Mouse (Mus musculus): ENCODE data around the gene Haus7. TPM values are rescaled to one million over a fixed set of nuclear protein-coding genes. Genes with fewer than 3 reads are reported as not detected.

Haus7 gene
- polyA plus RNA-seq, 1 experiment from 2014 or later: 50.6 TPM

GRCm38 (mm10) chrX:73467446-73468241, 8.8 kb upstream of the Haus7 start:
- WGBS (ENCODE audit: insufficient replicate concordance): 49% methylated on average over 5 of the region's 5 CpGs
- Histone ChIP-seq H3K9ac (no peak overlapping the region), H3K36me3 (no peaks in the 10 kb centered on the region), H3K9me3 (replicated peaks) (no peaks in the 10 kb centered on the region), H3K4me1 (replicated peaks) (no peaks in the 10 kb centered on the region; the same call in 1 of the 2 replicates), H3K27me3 (peaks cover 3% of the 10 kb centered on the region; the same call in 1 of the 2 replicates), H3K4me3 (replicated peaks) (no peak overlapping the region), H3K4me2 (no peak overlapping the region), H3K27ac (no peak overlapping the region)
- DNase-seq (no peak), ATAC-seq (ENCODE audit: low read depth) (no peak)

DNA sequence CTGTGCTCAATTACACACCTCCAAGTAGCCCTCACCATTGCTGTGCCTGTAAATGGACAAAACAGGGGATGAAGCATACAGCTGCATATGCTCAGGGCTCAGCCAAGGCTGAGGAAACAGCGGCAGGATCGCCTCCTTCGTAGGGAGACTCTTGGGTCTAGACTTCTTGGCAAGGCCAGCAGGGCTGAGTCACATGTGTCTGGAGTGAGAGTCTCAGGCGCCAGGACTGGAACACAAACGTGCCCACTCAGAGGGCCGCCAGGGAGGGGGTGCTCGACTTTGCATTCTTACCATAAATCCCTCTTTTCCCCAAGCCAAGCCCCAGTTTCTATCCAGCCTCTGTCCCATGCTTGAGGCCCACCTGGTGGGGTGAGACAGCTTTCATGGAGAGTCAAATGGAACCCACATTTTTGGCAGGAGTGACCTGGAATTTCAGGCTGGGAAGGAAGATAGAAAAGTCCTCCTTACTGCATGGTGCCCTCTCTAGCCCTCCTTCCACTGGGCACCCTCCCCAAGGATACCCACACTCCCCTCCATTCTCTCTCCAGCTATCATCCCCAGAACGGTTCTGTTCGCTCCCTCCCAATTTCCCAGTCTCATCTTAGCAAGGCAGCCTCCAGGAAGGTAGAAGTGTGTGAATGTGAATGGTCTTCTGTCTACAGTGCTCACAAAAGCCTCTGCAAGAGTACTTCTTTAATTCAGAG, 6.8 kb upstream of the Haus7 start:
- no peak overlapping the region for H3K9ac ChIP-seq
- H3K4me3 ChIP-seq (replicated peaks): no peak overlapping the region
- ATAC-seq (ENCODE audit: low read depth) (no peak), DNase-seq (no peak)
- no peaks in the 10 kb centered on the region for H3K9me3 ChIP-seq (replicated peaks)
- H3K27ac ChIP-seq: no peak overlapping the region
- peaks cover 3% of the 10 kb centered on the region; the same call in 1 of the 2 replicates for H3K27me3 ChIP-seq
- no peak overlapping the region for H3K4me2 ChIP-seq
- WGBS (ENCODE audit: insufficient replicate concordance): 69% methylated on average over 9 of the region's 9 CpGs
- no peaks in the 10 kb centered on the region for H3K36me3 ChIP-seq
- no peaks in the 10 kb centered on the region for H3K4me1 ChIP-seq (replicated peaks)

GRCm38 (mm10) chrX:73460792-73461191, 1.9 kb upstream of the Haus7 start:
- no peak for ATAC-seq (ENCODE audit: low read depth)
- WGBS (ENCODE audit: insufficient replicate concordance): 71% methylated on average over 4 of the region's 4 CpGs

GRCm38 (mm10) chrX:73451949-73452348, 6.9 kb downstream of the Haus7 start:
- DNase-seq: peak; percentile 15
- H3K9ac ChIP-seq: no peak overlapping the region
- peaks cover 10% of the 10 kb centered on the region for H3K36me3 ChIP-seq
- H3K4me2 ChIP-seq: no peak overlapping the region
- no peak for ATAC-seq (ENCODE audit: low read depth)
- no peaks in the 10 kb centered on the region for H3K9me3 ChIP-seq (replicated peaks)
- H3K27me3 ChIP-seq: no peaks in the 10 kb centered on the region
- H3K4me3 ChIP-seq (replicated peaks): no peak overlapping the region
- no peak overlapping the region for H3K27ac ChIP-seq
- H3K4me1 ChIP-seq (replicated peaks): no peaks in the 10 kb centered on the region
- WGBS (ENCODE audit: insufficient replicate concordance): 26% methylated on average over 2 of the region's 2 CpGs

More at GRCm38 (mm10) chrX:73460792-73461191, 1.9 kb upstream of the Haus7 start:
- Histone ChIP-seq H3K4me3 (replicated peaks) (no peak overlapping the region), H3K27ac (no peak overlapping the region), H3K4me1 (replicated peaks) (peaks cover 8% of the 10 kb centered on the region), H3K27me3 (no peaks in the 10 kb centered on the region), H3K36me3 (no peaks in the 10 kb centered on the region), H3K9ac (no peak overlapping the region), H3K4me2 (no peak overlapping the region), H3K9me3 (replicated peaks) (no peaks in the 10 kb centered on the region)
- DNase-seq: no peak

- H3K4me1 ChIP-seq (replicated peaks): no peaks in the 10 kb centered on the region
- no peak overlapping the region for H3K4me3 ChIP-seq (replicated peaks)
- H3K4me2 ChIP-seq: no peak overlapping the region
- no peaks in the 10 kb centered on the region for H3K27me3 ChIP-seq
- DNase-seq: no peak
- WGBS (ENCODE audit: insufficient replicate concordance): 57% methylated on average over 2 of the region's 2 CpGs
- no peak for ATAC-seq (ENCODE audit: low read depth)
- no peak overlapping the region for H3K9ac ChIP-seq
- no peaks in the 10 kb centered on the region for H3K9me3 ChIP-seq (replicated peaks)
- H3K36me3 ChIP-seq: 0 out of 2 replicates have a peak, but pooled peaks cover 13% of the 10 kb centered on the region
- H3K27ac ChIP-seq: no peak overlapping the region
Measured at GRCm38 (mm10) chrX:73441428-73441827, 17.4 kb downstream of the Haus7 start.

GRCm38 (mm10) chrX:73435252-73435651, 23.6 kb downstream of the Haus7 start, which contains the start of gene Trex2:
TSS of gene Trex2 (minus strand) at chrX:73435344.
- Histone ChIP-seq H3K4me1 (replicated peaks) (no peaks in the 10 kb centered on the region), H3K27ac (no peak within 1 kb of the TSS), H3K4me3 (replicated peaks) (no peak within 1 kb of the TSS), H3K27me3 (no peaks in the 10 kb centered on the region), H3K9ac (no peak within 1 kb of the TSS), H3K4me2 (no peak within 1 kb of the TSS), H3K36me3 (0 out of 2 replicates have a peak, but pooled peaks cover 7% of the 10 kb centered on the region), H3K9me3 (replicated peaks) (no peaks in the 10 kb centered on the region)
- 64% methylated on average over 9 of the region's 11 CpGs for WGBS (ENCODE audit: insufficient replicate concordance)
- ATAC-seq (ENCODE audit: low read depth) (no peak), DNase-seq (no peak)

DNA sequence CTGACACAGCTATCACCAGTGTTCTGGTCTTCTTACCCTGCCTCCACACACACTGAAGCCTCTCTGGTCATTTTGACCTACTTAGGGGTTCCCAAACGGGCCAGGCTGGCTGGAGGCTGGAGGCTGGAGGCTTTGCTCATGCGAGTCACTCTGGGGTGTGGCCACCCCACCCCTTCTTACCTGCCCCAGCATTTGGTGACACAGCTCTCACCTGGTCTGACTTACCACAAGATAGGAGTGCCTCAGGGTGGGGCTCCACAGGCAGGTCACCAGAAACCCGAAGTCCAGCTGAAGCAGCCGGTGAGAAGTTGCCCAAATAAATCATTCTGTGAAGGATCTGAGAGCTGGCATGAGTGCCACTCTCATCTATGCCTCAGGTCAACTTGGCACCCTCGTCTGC, 26.0 kb downstream of the Haus7 start:
- H3K27me3 ChIP-seq: no peaks in the 10 kb centered on the region
- H3K4me3 ChIP-seq (replicated peaks): no peak overlapping the region
- H3K9me3 ChIP-seq (replicated peaks): no peaks in the 10 kb centered on the region
- WGBS (ENCODE audit: insufficient replicate concordance): 58% methylated on average over 5 of the region's 5 CpGs
- H3K4me2 ChIP-seq: no peak overlapping the region
- H3K4me1 ChIP-seq (replicated peaks): no peaks in the 10 kb centered on the region
- no peak overlapping the region for H3K9ac ChIP-seq
- ATAC-seq (ENCODE audit: low read depth): no peak
- H3K36me3 ChIP-seq: 0 out of 2 replicates have a peak, but pooled peaks cover 5% of the 10 kb centered on the region
- no peak overlapping the region for H3K27ac ChIP-seq
- no peak for DNase-seq

DNA sequence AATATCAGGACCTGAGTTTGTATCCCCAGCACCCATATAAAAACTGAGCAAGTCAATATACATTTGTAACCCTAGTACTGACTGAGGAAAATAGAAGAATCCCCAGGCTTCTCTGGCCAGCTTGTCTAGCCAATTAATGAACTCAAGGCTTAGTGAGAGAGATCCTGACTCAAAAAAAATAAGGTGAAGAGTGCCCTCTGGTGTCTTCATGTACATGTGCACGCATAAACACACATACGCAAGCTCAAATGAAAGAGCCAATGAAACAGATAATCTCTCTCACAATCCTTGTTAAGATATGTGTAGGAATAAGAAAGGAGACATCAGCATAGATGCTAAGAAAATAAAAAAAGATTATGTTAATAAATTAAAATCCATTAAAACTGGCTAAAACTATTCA, 28.8 kb downstream of the Haus7 start:
- no peak for DNase-seq

DNA sequence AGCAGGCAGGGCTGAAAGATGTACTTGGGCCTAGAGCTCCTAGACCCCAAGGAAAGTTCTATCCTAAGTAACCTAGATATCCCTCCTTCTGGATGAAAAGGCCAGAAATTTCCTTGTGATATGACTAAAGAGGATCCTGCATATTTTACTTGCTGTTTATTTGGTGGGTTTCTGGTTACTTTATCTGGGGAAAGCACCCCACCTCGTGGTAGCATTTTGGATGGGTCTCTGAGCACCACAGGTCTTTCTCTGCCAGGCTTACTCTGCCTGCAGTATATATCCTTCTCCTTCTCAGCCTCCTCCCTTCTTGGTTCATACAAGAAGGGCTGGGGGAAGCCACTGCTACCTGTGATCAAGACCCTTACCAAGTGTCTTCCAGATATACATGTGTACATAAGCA, 46.1 kb downstream of the Haus7 start:
- no peak overlapping the region for H3K9ac ChIP-seq
- DNase-seq (no peak), ATAC-seq (ENCODE audit: low read depth) (no peak)
- no peaks in the 10 kb centered on the region for H3K36me3 ChIP-seq
- peaks cover 8% of the 10 kb centered on the region; the same call in 1 of the 2 replicates for H3K27me3 ChIP-seq
- 15% methylated on average over 1 of the region's 1 CpGs for WGBS (ENCODE audit: insufficient replicate concordance)
- no peaks in the 10 kb centered on the region for H3K4me1 ChIP-seq (replicated peaks)
- H3K4me3 ChIP-seq (replicated peaks): no peak overlapping the region
- no peak overlapping the region for H3K4me2 ChIP-seq
- H3K9me3 ChIP-seq (replicated peaks): no peaks in the 10 kb centered on the region
- no peak overlapping the region for H3K27ac ChIP-seq

More for the DNA sequence above, 28.8 kb downstream of the Haus7 start:
- H3K9ac ChIP-seq: no peak overlapping the region
- no peak overlapping the region for H3K4me2 ChIP-seq
- 77% methylated on average over 2 of the region's 2 CpGs for WGBS (ENCODE audit: insufficient replicate concordance)
- H3K27ac ChIP-seq: no peak overlapping the region
- H3K9me3 ChIP-seq (replicated peaks): no peaks in the 10 kb centered on the region
- H3K4me3 ChIP-seq (replicated peaks): no peak overlapping the region
- H3K27me3 ChIP-seq: no peaks in the 10 kb centered on the region
- no peaks in the 10 kb centered on the region for H3K36me3 ChIP-seq
- no peak for ATAC-seq (ENCODE audit: low read depth)
- H3K4me1 ChIP-seq (replicated peaks): no peaks in the 10 kb centered on the region

DNA sequence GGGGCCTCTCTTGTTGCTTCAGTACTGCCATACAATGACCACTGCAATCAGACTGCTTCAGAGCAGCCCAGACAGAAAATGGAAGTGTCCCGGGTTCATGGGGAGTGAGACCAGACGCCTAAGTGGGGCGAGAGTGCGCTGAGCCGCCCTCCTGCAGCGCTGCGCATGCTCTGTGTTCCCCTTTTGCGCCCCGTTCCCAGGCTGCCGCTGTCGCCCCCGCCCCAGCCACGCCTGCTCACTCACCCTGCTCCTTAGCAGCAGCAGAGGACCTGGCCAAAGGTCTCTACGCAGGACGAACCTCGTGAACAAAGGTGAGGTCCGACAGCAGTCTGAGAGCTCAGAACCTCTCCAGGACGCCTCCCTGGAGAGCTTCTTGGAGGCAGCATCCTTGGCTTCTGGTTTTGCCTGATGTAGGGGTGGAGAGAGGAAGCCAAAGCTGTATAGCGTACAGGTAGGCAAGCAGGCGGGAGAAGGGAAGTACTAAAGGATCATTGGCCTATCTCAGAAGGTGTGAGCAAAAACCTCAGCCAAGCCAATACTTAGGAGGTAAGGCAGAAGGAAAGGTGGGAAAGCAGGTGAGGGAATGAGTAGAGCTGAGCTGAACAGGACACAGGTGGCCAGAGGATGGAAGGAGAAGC, 47.8 kb downstream of the Haus7 start, which contains the start of gene Zfp92:
Gene Zfp92 (plus strand): TSS at position 217 of the 638 bp plus-strand sequence.
- no peaks in the 10 kb centered on the region for H3K9me3 ChIP-seq (replicated peaks)
- peak within 1 kb of the TSS; percentile 38 for H3K4me2 ChIP-seq
- no peaks in the 10 kb centered on the region for H3K4me1 ChIP-seq (replicated peaks)
- no peaks in the 10 kb centered on the region for H3K36me3 ChIP-seq
- H3K27ac ChIP-seq: no peak within 1 kb of the TSS
- no peak for ATAC-seq (ENCODE audit: low read depth)
- peaks cover 8% of the 10 kb centered on the region; the same call in 1 of the 2 replicates for H3K27me3 ChIP-seq
- no peak for DNase-seq
- 0 out of 2 replicates have a peak within 1 kb of the TSS, but pooled peaks have one; percentile 11 for H3K4me3 ChIP-seq (replicated peaks)
- H3K9ac ChIP-seq: no peak within 1 kb of the TSS
- WGBS (ENCODE audit: insufficient replicate concordance): 13% methylated on average over 20 of the region's 20 CpGs

GRCm38 (mm10) chrX:73401616-73402015, 57.2 kb downstream of the Haus7 start:
- H3K4me2 ChIP-seq: no peak overlapping the region
- no peaks in the 10 kb centered on the region for H3K27me3 ChIP-seq
- H3K27ac ChIP-seq: no peak overlapping the region
- no peak for DNase-seq
- H3K4me3 ChIP-seq (replicated peaks): no peak overlapping the region
- no peaks in the 10 kb centered on the region for H3K9me3 ChIP-seq (replicated peaks)
- 78% methylated on average over 12 of the region's 12 CpGs for WGBS (ENCODE audit: insufficient replicate concordance)
- no peaks in the 10 kb centered on the region for H3K4me1 ChIP-seq (replicated peaks)
- ATAC-seq (ENCODE audit: low read depth): no peak
- no peaks in the 10 kb centered on the region for H3K36me3 ChIP-seq
- no peak overlapping the region for H3K9ac ChIP-seq
